Mouse (Mus musculus): ENCODE data around the gene Smyd2. TPM values are rescaled to one million over a fixed set of nuclear protein-coding genes. Genes with fewer than 3 reads are reported as not detected.

The Smyd2 gene
- total RNA-seq (2023): 10 to 100 TPM; 10.2 to 12.7 TPM

GRCm38 (mm10) chr1:189921818-189922592 lies at the start of gene Smyd2:
Smyd2 (minus strand) TSS chr1:189922363.

Other genes with a start within 250 kb of the Smyd2 start
- gene Cenpf, start 234.3 kb downstream of the Smyd2 start, total RNA-seq (2023): 1 to 10 TPM in 1 of 2 experiments, under 1 TPM in 1; 0.89 to 1.9 TPM
- gene Ptpn14, start 194.1 kb downstream of the Smyd2 start, total RNA-seq (2023): under 1 TPM; 0.41 to 0.99 TPM
- gene Prox1, start 248.4 kb upstream of the Smyd2 start, total RNA-seq (2023): not detected

All from T-cell, adult 66 days (primary cell).